Mouse (Mus musculus): ENCODE results near the gene Dnaja4. TPM values are rescaled to one million over a fixed set of nuclear protein-coding genes. Genes with fewer than 3 reads are reported as not detected.
A peak's percentile ranks its signal among the peaks of the same experiment; 100 is the strongest.

The Dnaja4 gene
- polyA plus RNA-seq, 1 experiment from 2014 or later, result 7.0 TPM

DNA sequence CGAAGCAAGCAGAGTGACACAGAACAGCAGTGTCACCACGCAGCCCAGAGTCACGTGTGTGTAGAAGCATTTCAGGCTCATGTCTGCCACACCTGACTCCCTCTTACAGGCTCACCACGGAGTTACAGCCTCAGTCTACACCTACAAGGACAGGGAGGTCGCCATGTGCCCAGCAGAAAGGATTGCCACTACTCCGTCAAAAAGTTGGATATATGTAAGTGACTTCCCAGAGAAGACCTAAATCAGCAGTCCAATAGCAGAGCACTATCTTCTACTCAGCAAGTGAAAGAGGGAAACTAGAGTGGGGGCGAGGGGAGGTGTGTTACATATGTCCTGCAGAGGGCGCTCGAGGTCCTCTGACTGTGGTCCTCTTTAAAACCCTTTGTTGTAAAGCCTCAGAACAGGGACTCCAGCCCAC lies 37.6 kb downstream of the Dnaja4 start:
- Histone ChIP-seq H3K9ac (ENCODE audit: low read length) (no peak overlapping the region), H3K4me3 (ENCODE audit: low read length) (no peak overlapping the region), H3K9me3 (ENCODE audit: control insufficient read depth, low read length) (no peaks in the 10 kb centered on the region), H3K4me2 (ENCODE audit: low read depth, low read length) (peak overlapping the region; percentile 15; the same call in 1 of the 2 replicates), H3K27me3 (ENCODE audit: control insufficient read depth, insufficient read depth, low read depth, low read length) (no peaks in the 10 kb centered on the region), H3K27ac (ENCODE audit: low read length) (no peak overlapping the region), H3K4me1 (replicated peaks; ENCODE audit: control insufficient read depth, insufficient read depth, low read length) (peaks cover 11% of the 10 kb centered on the region), H3K36me3 (ENCODE audit: control insufficient read depth, insufficient read depth, low read length) (no peaks in the 10 kb centered on the region)
- 14% methylated on average over 9 of the region's 9 CpGs for WGBS
- ATAC-seq (ENCODE audit: low read depth), result no peak

DNA sequence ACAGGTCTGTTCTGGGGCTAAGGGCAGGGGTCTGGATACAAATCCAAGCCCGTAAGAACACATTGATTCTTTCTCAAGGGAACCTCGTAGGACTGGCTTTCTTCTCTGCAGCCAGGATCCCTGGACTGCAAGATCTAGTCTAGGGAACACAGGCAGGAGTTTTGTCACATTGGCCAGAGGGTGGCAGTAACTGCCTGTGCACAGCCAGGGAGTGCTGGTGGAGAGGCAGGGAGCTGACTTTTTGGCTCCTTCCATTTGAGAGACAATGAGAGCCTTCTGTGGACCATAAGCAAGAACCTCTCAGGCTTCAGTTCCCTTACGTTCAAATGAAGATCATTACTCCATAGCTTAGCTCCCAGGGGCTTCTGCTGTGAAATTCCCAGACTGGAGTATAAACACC lies 39.7 kb downstream of the Dnaja4 start:
- 20% methylated on average over 3 of the region's 3 CpGs for WGBS
- H3K9ac ChIP-seq (ENCODE audit: low read length), result no peak overlapping the region
- no peak for ATAC-seq (ENCODE audit: low read depth)
- no peak overlapping the region for H3K27ac ChIP-seq (ENCODE audit: low read length)
- H3K27me3 ChIP-seq (ENCODE audit: control insufficient read depth, insufficient read depth, low read depth, low read length), result no peaks in the 10 kb centered on the region
- no peaks in the 10 kb centered on the region for H3K9me3 ChIP-seq (ENCODE audit: control insufficient read depth, low read length)
- no peaks in the 10 kb centered on the region for H3K36me3 ChIP-seq (ENCODE audit: control insufficient read depth, insufficient read depth, low read length)
- no peak overlapping the region for H3K4me3 ChIP-seq (ENCODE audit: low read length)
- no peak overlapping the region for H3K4me2 ChIP-seq (ENCODE audit: low read depth, low read length)
- H3K4me1 ChIP-seq (replicated peaks; ENCODE audit: control insufficient read depth, insufficient read depth, low read length), result peaks cover 6% of the 10 kb centered on the region

DNA sequence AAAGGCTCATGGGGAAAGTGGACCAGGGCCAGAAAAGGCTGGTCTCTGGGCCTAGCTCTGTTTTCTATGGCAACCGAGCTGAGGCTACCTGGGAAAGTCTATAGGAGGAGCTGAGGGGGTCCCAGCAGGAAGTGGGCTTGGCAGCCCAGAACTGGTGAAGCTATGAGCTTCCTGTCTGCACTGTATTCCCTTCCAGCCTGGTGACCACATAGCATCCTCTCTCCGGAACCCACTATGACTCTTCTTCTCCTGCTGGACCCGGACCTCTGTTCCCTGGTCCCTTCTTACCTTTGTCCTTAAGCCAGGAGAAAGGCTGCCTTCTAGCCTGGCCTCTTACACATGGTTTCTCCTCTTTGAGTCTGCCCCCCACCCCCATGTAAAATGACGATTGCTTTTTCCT lies 45.2 kb downstream of the Dnaja4 start:
- Histone ChIP-seq H3K36me3 (ENCODE audit: control insufficient read depth, insufficient read depth, low read length) (no peaks in the 10 kb centered on the region), H3K27me3 (ENCODE audit: control insufficient read depth, insufficient read depth, low read depth, low read length) (no peaks in the 10 kb centered on the region), H3K9me3 (ENCODE audit: control insufficient read depth, low read length) (no peaks in the 10 kb centered on the region), H3K4me3 (ENCODE audit: low read length) (no peak overlapping the region), H3K4me2 (ENCODE audit: low read depth, low read length) (no peak overlapping the region), H3K9ac (ENCODE audit: low read length) (no peak overlapping the region), H3K27ac (ENCODE audit: low read length) (no peak overlapping the region), H3K4me1 (replicated peaks; ENCODE audit: control insufficient read depth, insufficient read depth, low read length) (no peaks in the 10 kb centered on the region)
- no peak for ATAC-seq (ENCODE audit: low read depth)
- WGBS, result 61% methylated on average over 4 of the region's 4 CpGs

GRCm38 (mm10) chr9:54745740-54746370 lies 47.2 kb downstream of the Dnaja4 start:
- Histone ChIP-seq H3K4me2 (ENCODE audit: low read depth, low read length) (no peak overlapping the region), H3K4me3 (ENCODE audit: low read length) (no peak overlapping the region), H3K27me3 (ENCODE audit: control insufficient read depth, insufficient read depth, low read depth, low read length) (no peaks in the 10 kb centered on the region), H3K4me1 (replicated peaks; ENCODE audit: control insufficient read depth, insufficient read depth, low read length) (no peaks in the 10 kb centered on the region), H3K9me3 (ENCODE audit: control insufficient read depth, low read length) (no peaks in the 10 kb centered on the region), H3K36me3 (ENCODE audit: control insufficient read depth, insufficient read depth, low read length) (no peaks in the 10 kb centered on the region), H3K27ac (ENCODE audit: low read length) (no peak overlapping the region), H3K9ac (ENCODE audit: low read length) (no peak overlapping the region)
- WGBS, result 49% methylated on average over 13 of the region's 13 CpGs
- ATAC-seq (ENCODE audit: low read depth), result no peak

- no peak overlapping the region for H3K27ac ChIP-seq (ENCODE audit: low read length)
- WGBS, result 67% methylated on average over 7 of the region's 7 CpGs
- H3K36me3 ChIP-seq (ENCODE audit: control insufficient read depth, insufficient read depth, low read length), result no peaks in the 10 kb centered on the region
- no peak overlapping the region for H3K4me2 ChIP-seq (ENCODE audit: low read depth, low read length)
- H3K9ac ChIP-seq (ENCODE audit: low read length), result no peak overlapping the region
- no peaks in the 10 kb centered on the region for H3K9me3 ChIP-seq (ENCODE audit: control insufficient read depth, low read length)
- peaks cover 3% of the 10 kb centered on the region; the same call in 1 of the 2 replicates for H3K27me3 ChIP-seq (ENCODE audit: control insufficient read depth, insufficient read depth, low read depth, low read length)
- no peak overlapping the region for H3K4me3 ChIP-seq (ENCODE audit: low read length)
- H3K4me1 ChIP-seq (replicated peaks; ENCODE audit: control insufficient read depth, insufficient read depth, low read length), result no peaks in the 10 kb centered on the region
- ATAC-seq (ENCODE audit: low read depth), result no peak
These were observed 51.7 kb downstream of the Dnaja4 start for GRCm38 (mm10) chr9:54750215-54750981.

- Histone ChIP-seq H3K9me3 (ENCODE audit: control insufficient read depth, low read length) (no peaks in the 10 kb centered on the region), H3K9ac (ENCODE audit: low read length) (no peak overlapping the region), H3K4me3 (ENCODE audit: low read length) (no peak overlapping the region), H3K27ac (ENCODE audit: low read length) (no peak overlapping the region), H3K4me1 (replicated peaks; ENCODE audit: control insufficient read depth, insufficient read depth, low read length) (no peaks in the 10 kb centered on the region), H3K4me2 (ENCODE audit: low read depth, low read length) (no peak overlapping the region), H3K36me3 (ENCODE audit: control insufficient read depth, insufficient read depth, low read length) (no peaks in the 10 kb centered on the region), H3K27me3 (ENCODE audit: control insufficient read depth, insufficient read depth, low read depth, low read length) (peaks cover 3% of the 10 kb centered on the region; the same call in 1 of the 2 replicates)
- ATAC-seq (ENCODE audit: low read depth), result no peak
- WGBS, result 77% methylated on average over 2 of the region's 2 CpGs
These were observed 53.0 kb downstream of the Dnaja4 start for GRCm38 (mm10) chr9:54751684-54752083.

GRCm38 (mm10) chr9:54752201-54752943 lies 53.7 kb downstream of the Dnaja4 start:
- H3K4me1 ChIP-seq (replicated peaks; ENCODE audit: control insufficient read depth, insufficient read depth, low read length), result no peaks in the 10 kb centered on the region
- H3K36me3 ChIP-seq (ENCODE audit: control insufficient read depth, insufficient read depth, low read length), result no peaks in the 10 kb centered on the region
- H3K27ac ChIP-seq (ENCODE audit: low read length), result no peak overlapping the region
- no peak overlapping the region for H3K4me2 ChIP-seq (ENCODE audit: low read depth, low read length)
- no peaks in the 10 kb centered on the region for H3K9me3 ChIP-seq (ENCODE audit: control insufficient read depth, low read length)
- no peak overlapping the region for H3K9ac ChIP-seq (ENCODE audit: low read length)
- H3K27me3 ChIP-seq (ENCODE audit: control insufficient read depth, insufficient read depth, low read depth, low read length), result peaks cover 3% of the 10 kb centered on the region; the same call in 1 of the 2 replicates
- 22% methylated on average over 21 of the region's 21 CpGs for WGBS
- H3K4me3 ChIP-seq (ENCODE audit: low read length), result no peak overlapping the region
- no peak for ATAC-seq (ENCODE audit: low read depth)

DNA sequence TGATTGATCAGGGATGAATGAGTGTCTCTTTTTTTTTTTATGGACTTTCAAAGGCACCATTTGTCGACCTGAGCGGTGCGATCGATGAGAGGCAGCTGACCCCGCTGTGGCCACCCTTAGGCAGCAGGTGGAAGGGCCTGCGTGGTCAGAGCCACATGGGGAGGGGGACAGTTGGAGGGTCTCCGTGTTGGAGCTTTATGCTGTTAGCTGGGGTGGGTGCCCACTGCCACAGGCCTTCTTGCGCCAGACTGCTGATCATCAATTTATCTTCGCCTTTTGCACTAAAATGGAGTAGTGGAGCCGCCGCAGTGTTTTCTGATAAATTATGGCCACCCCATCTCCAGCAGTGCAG lies 54.2 kb downstream of the Dnaja4 start:
- Histone ChIP-seq H3K27me3 (ENCODE audit: control insufficient read depth, insufficient read depth, low read depth, low read length) (peaks cover 3% of the 10 kb centered on the region; the same call in 1 of the 2 replicates), H3K36me3 (ENCODE audit: control insufficient read depth, insufficient read depth, low read length) (no peaks in the 10 kb centered on the region), H3K9me3 (ENCODE audit: control insufficient read depth, low read length) (no peaks in the 10 kb centered on the region), H3K4me1 (replicated peaks; ENCODE audit: control insufficient read depth, insufficient read depth, low read length) (no peaks in the 10 kb centered on the region), H3K9ac (ENCODE audit: low read length) (no peak overlapping the region), H3K4me2 (ENCODE audit: low read depth, low read length) (no peak overlapping the region), H3K4me3 (ENCODE audit: low read length) (no peak overlapping the region), H3K27ac (ENCODE audit: low read length) (no peak overlapping the region)
- WGBS, result 36% methylated on average over 11 of the region's 11 CpGs
- ATAC-seq (ENCODE audit: low read depth), result no peak

GRCm38 (mm10) chr9:54759592-54759991 lies 60.9 kb downstream of the Dnaja4 start:
- Histone ChIP-seq H3K9ac (ENCODE audit: low read length) (no peak overlapping the region), H3K36me3 (ENCODE audit: control insufficient read depth, insufficient read depth, low read length) (no peaks in the 10 kb centered on the region), H3K27ac (ENCODE audit: low read length) (no peak overlapping the region), H3K4me2 (ENCODE audit: low read depth, low read length) (no peak overlapping the region), H3K4me3 (ENCODE audit: low read length) (no peak overlapping the region), H3K9me3 (ENCODE audit: control insufficient read depth, low read length) (no peaks in the 10 kb centered on the region), H3K27me3 (ENCODE audit: control insufficient read depth, insufficient read depth, low read depth, low read length) (peaks cover 21% of the 10 kb centered on the region), H3K4me1 (replicated peaks; ENCODE audit: control insufficient read depth, insufficient read depth, low read length) (peaks cover 4% of the 10 kb centered on the region)
- 0 out of 2 replicates have a peak, but pooled peaks have one; percentile 47 for ATAC-seq (ENCODE audit: low read depth)
- WGBS, result 25% methylated on average over 6 of the region's 6 CpGs
